Mouse (Mus musculus): ENCODE results near the gene Gsdma2. TPM values are rescaled to one million over a fixed set of nuclear protein-coding genes. Genes with fewer than 3 reads are reported as not detected.

The Gsdma2 gene
- 0.31 TPM for polyA plus RNA-seq (2017; shearing (Covaris generic))

GRCm38 (mm10) chr11:98646459-98646858 is at the start of gene Gsdma2:
Gene Gsdma2, plus strand, starts transcription at chr11:98646759.

GRCm38 (mm10) chr11:98597991-98598390 is 48.6 kb upstream of the Gsdma2 start, which contains the start of gene Lrrc3c:
Gene Lrrc3c, plus strand, starts transcription at chr11:98598291.

GRCm38 (mm10) chr11:98625611-98626410 is 20.7 kb upstream of the Gsdma2 start, which contains the start of the genes Gm12355 and Gsdma3:
Gene Gm12355, minus strand, starts transcription at chr11:98625661.
Gene Gsdma3, plus strand, starts transcription at chr11:98626360.

GRCm38 (mm10) chr11:98664091-98664490 is 17.5 kb downstream of the Gsdma2 start, which contains the start of gene Gsdma:
Gene Gsdma, plus strand, starts transcription at chr11:98664351.

GRCm38 (mm10) chr11:98681786-98682745 is 35.5 kb downstream of the Gsdma2 start, which contains the start of gene Psmd3:
Gene Psmd3, plus strand, starts transcription at chr11:98682554.

GRCm38 (mm10) chr11:98701213-98701670 is 54.7 kb downstream of the Gsdma2 start, which contains the start of gene Csf3:
Gene Csf3, plus strand, starts transcription at chr11:98701263.

Other genes with a start within 250 kb of the Gsdma2 start
- 12.4 TPM for gene Pgap3, start 246.3 kb upstream of the Gsdma2 start, polyA plus RNA-seq (2017; shearing (Covaris generic))
- gene Erbb2, start 234.3 kb upstream of the Gsdma2 start, polyA plus RNA-seq (2017; shearing (Covaris generic)), result 0.26 TPM
- gene Mien1, start 207.8 kb upstream of the Gsdma2 start, polyA plus RNA-seq (2017; shearing (Covaris generic)), result 195 TPM
- gene Grb7, start 200.4 kb upstream of the Gsdma2 start, polyA plus RNA-seq (2017; shearing (Covaris generic)), result 10.5 TPM
- 91.8 TPM for gene Ikzf3, start 100.7 kb upstream of the Gsdma2 start, polyA plus RNA-seq (2017; shearing (Covaris generic))
- gene Zpbp2, start 95.7 kb upstream of the Gsdma2 start, polyA plus RNA-seq (2017; shearing (Covaris generic)), result 5.0 TPM
- 76.1 TPM for gene Ormdl3, start 59.4 kb upstream of the Gsdma2 start, polyA plus RNA-seq (2017; shearing (Covaris generic))
- not detected for gene Lrrc3c, start 48.5 kb upstream of the Gsdma2 start, polyA plus RNA-seq (2017; shearing (Covaris generic))
- 4.8 TPM for gene Gm12355, start 21.1 kb upstream of the Gsdma2 start, polyA plus RNA-seq (2017; shearing (Covaris generic))
- gene Gsdma3, start 20.4 kb upstream of the Gsdma2 start, polyA plus RNA-seq (2017; shearing (Covaris generic)), result not detected
- gene Gsdma, start 17.6 kb downstream of the Gsdma2 start, polyA plus RNA-seq (2017; shearing (Covaris generic)), result not detected
- 96.4 TPM for gene Psmd3, start 35.8 kb downstream of the Gsdma2 start, polyA plus RNA-seq (2017; shearing (Covaris generic))
- gene Csf3, start 54.5 kb downstream of the Gsdma2 start, polyA plus RNA-seq (2017; shearing (Covaris generic)), result not detected
- gene Med24, start 82.7 kb downstream of the Gsdma2 start, polyA plus RNA-seq (2017; shearing (Covaris generic)), result 71.9 TPM
- 4.4 TPM for gene Thra, start 93.9 kb downstream of the Gsdma2 start, polyA plus RNA-seq (2017; shearing (Covaris generic))
- 6.5 TPM for gene Nr1d1, start 128.6 kb downstream of the Gsdma2 start, polyA plus RNA-seq (2017; shearing (Covaris generic))
- 13.2 TPM for gene Msl1, start 148.8 kb downstream of the Gsdma2 start, polyA plus RNA-seq (2017; shearing (Covaris generic))
- 13.3 TPM for gene Casc3, start 158.1 kb downstream of the Gsdma2 start, polyA plus RNA-seq (2017; shearing (Covaris generic))
- 0.34 TPM for gene Rapgefl1, start 190.0 kb downstream of the Gsdma2 start, polyA plus RNA-seq (2017; shearing (Covaris generic))
- gene Wipf2, start 216.9 kb downstream of the Gsdma2 start, polyA plus RNA-seq (2017; shearing (Covaris generic)), result 4.0 TPM